Mouse (Mus musculus) T-helper 1 cell (primary cell): ENCODE measurements around the gene Ston1.

Source experiments
- in situ Hi-C: fragments of 300-600 bp; cut with MboI, MseI; formaldehyde crosslinking; loops from one replicate; pipeline ENCODE4 v1.15.1; 2025; ENCODE audit warnings: high pct_unique_total_duplicates

The Ston1 gene

GRCm38 (mm10) chr17:88587371-88587770 lies 10.1 kb upstream of the Ston1 start:
- in situ Hi-C loops, result no loop called here

DNA sequence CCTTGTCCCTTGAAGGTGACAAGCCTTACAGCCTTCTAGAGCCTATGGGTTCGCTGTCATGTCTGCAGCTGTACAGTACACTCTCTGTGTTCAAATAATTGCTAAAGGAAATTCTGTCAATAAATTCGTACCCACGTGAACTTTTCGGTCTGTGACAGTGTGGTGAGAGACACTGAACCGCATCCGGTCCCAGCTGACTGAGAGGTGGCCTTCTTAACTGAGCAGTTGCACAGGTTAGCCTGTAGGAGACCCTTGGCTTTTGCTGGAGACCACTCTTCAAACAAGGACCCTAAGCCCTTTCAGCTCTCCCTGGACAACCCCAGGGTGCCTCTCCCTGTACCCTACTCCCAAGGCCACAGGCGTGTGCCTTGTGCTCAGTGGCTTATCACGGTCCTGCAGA lies 9.3 kb upstream of the Ston1 start:
- in situ Hi-C loops, result no loop called here

DNA sequence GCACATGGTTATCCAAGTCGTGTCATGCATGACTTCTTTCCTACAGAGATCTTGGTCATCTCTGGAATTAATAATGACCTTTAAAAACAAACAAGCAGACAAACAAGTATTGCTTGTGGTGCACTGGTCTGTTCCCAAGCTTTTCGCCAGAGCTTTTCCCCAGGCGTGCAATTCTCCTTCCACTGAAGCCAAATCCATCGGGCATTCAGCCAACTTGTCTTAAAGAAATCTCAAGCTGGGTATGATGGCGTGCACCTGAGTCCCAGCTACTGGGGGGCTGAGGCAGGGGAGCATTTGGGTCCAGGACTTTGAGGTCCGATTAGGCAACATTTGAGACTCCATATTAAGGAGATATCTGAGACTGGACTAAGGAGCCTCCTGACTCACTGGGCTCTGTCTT lies 7.2 kb upstream of the Ston1 start:
- in situ Hi-C loops, result no loop called here

- in situ Hi-C loops, result no loop called here
Measured at GRCm38 (mm10) chr17:88595071-88595470, 2.4 kb upstream of the Ston1 start.

DNA sequence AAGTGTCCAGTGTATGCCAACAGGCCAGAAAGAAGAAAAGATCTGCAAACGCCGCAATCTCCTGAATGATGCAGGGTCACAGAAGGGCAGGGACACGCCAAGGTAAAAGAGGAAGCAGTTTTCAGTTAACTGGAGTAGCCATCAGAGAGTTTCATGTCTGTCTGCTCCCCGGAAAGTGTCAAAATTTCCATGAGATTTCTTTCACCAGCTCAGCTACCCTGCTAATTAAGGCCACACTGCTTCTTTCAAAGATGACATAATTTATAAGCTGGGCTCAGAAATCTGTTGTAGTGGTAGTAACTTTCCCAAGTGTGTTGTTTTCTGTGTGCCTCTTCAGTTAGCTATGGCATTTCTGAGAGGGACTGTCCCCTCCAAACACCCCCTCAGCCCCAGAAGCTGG lies 1.4 kb upstream of the Ston1 start:
- in situ Hi-C loops, result no loop called here

DNA sequence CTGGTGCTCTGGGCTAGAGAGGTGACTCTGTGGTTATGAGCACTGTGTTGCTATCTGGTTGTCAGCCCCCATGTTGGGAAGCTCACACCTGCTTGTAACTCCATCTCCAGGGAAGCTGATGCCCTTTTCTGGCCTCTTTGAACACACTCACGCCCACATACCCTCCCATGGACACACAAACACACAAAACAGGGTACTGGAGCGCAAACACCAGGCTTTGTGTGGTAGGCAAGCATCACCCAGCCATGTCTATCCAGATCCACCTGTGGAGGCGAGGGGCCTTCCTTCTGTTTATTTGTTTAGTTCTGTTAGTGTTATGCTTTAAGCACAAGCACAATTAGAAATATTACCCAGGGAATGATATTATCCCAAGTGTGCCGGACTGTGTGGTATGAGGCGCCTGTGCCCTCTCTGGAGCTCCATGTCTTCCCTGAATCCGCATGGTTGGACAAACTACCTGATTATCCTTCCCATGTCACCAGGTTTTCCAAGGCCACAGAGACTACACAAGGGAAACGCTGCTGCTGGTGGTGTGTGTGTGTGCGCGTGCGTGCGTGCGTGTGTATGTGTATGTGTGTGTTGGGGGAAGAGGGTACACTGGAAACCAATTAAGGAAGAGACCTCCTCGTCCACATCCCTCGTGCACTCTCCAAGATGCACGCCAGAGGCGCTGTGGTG lies 801 bp upstream of the Ston1 start:
- in situ Hi-C loops, result no loop called here

DNA sequence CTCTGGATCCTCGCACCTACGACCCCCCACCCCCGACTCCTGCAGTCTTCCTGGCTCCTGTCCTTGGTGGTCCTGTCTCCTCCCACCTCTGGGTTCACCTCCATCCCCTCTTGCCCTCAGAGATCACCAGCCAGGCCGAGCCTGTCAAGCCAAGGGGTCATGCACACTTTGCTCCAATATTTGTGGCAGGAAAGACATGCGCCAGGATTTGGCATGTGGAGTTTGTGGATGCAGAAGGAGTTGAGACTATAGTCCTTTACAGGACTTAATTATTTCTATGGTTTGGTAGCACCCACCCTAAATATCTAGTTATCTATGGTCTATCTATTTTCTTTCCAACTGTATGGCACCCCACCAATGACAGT lies 554 bp downstream of the Ston1 start:
- in situ Hi-C loops, result no loop called here

GRCm38 (mm10) chr17:88598570-88599368 lies 1.3 kb downstream of the Ston1 start:
- in situ Hi-C loops, result no loop called here

- in situ Hi-C loops, result no loop called here
Measured at GRCm38 (mm10) chr17:88600492-88601026, 3.1 kb downstream of the Ston1 start.

- in situ Hi-C loops, result no loop called here
Measured at GRCm38 (mm10) chr17:88603943-88604342, 6.5 kb downstream of the Ston1 start.

GRCm38 (mm10) chr17:88606056-88606455 lies 8.6 kb downstream of the Ston1 start:
- in situ Hi-C loops, result no loop called here

DNA sequence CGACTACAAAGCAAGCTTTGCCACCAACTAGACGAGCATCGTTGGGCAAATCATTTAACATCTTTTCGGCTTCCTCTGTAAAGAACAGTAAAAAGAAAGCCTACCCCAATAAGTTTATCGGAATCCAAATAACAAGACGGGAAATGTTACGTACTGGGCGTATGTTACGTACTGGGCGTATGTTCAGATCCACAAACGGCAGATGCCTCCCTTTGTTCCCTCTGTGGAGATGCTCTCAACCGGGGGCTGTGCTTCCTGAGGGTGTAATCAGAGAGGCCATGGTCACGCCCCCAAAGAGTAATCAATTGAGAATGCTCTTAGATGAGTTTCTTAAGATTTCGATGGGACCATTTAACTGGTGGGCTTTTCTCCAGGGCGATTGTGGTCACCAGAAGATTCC lies 11.9 kb downstream of the Ston1 start:
- in situ Hi-C loops, result no loop called here

- in situ Hi-C loops, result no loop called here
Measured at GRCm38 (mm10) chr17:88611057-88611456, 13.6 kb downstream of the Ston1 start.

DNA sequence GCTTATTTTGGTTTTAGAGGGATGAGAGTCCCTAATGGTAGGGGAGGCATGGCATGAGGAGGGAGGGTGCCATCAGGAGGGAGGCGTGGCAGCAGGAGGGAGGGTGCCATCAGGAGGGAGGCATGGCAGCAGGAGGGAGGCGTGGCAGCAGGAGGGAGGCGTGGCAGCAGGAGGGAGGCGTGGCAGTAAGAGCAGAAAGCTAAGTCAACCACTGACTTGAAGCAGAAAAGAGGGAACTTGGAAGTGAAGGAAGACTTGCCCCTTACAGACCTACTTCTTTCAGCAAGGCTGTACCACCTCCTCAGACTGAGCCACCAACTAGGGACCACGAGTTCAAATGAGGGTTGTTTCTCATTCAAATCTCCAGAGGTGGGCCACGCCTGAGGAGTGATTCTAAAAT lies 15.7 kb downstream of the Ston1 start:
- in situ Hi-C loops, result no loop called here

DNA sequence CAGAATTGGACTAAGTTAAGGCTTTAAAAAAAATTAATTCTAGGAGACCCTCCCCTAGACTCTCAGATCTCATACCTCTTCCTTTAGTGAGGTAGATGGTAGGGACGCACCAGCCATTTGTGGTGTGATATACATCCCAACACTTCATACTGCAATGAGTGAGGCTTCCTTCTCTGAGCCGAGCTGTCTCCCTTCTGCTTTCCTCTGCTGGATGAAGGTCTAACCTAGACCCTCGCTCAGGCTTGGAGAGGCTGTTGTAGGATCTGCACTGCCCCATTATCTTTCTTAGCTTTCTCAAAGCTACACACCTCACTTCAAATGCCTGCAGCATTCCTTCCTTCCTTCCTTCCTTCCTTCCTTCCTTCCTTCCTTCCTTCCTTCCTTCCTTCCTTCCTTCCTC lies 16.2 kb downstream of the Ston1 start:
- in situ Hi-C loops, result no loop called here

- in situ Hi-C loops, result no loop called here
Measured at GRCm38 (mm10) chr17:88614234-88614633, 16.8 kb downstream of the Ston1 start.

DNA sequence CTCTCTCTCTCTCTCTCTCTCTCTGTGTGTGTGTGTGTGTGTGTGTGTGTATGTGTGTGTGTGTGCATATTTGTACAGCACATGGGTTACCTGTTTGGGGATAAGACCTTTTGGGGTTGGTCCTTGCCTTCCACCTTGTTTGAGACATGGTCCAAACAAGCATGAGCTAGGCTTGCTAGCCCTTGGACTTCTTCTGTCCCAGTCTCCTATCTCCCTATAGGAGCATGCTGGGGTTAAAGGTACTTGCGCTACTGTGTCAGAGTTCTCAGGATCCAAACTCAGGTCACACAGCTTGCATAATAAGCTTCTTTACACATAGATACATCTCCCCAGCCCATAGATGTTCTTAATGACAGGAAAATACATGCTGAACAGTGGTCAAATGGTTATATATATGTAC lies 17.2 kb downstream of the Ston1 start:
- in situ Hi-C loops, result no loop called here

GRCm38 (mm10) chr17:88615492-88616155 lies 18.1 kb downstream of the Ston1 start:
- in situ Hi-C loops, result no loop called here

DNA sequence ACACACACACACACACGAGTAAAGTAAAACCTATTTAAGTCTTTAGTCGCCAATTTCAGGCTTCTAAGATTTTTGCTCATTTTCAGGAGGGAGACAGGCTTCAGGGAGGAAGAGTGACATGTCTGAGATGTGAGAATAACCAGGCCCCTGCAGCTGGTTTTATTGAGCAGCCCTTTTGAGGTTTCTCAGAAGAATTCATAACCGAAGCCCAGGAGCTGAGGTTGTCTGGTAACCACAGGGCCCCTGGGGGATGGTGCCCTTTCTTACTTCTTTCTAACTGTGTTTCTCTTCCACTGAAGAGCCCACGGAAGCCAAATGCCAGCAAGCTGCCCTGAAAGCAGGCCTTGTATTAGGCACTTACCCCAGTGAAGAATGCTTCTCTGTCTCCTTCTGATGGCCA lies 23.5 kb downstream of the Ston1 start:
- in situ Hi-C loops, result no loop called here

DNA sequence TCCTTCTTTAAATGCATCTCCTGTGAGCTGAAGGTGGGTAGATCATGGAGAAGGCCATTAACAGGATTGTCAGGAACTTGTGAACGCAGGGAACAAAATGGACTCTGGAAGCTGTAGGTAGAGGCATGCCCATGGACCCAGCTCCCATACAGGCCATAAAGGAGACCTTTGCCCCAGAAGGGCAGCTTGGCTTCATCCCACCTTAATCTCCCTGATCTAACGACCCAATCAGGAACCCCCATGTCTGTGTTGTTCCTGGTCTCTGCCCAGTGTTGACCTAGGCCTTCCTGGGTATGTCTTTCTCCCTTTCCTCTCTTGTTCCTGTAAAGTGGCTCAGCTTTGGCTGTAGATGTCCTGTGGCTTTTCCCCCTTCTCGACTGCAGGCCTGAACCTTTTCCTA lies 23.9 kb downstream of the Ston1 start:
- in situ Hi-C loops, result no loop called here

- in situ Hi-C loops, result no loop called here
Measured at GRCm38 (mm10) chr17:88622711-88623110, 25.2 kb downstream of the Ston1 start.

DNA sequence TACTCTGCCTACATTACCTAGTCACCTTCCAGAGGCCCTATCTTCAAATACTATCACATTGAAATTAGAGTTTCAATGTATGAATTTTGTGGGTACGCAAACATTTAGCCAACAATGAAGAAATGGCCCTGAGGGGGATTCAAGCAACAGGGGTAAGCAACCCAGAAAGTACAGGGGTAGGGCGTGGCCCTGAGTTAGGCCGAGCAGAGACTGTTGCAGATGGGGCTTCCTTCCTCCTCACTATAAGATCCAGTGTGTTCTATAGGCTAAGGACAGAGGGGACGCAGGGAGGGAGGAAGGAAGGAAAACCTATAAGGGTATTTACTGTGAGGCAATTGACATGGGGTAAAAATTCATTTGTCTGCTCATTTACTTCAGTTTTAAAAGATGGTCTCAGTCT lies 26.9 kb downstream of the Ston1 start:
- in situ Hi-C loops, result no loop called here

DNA sequence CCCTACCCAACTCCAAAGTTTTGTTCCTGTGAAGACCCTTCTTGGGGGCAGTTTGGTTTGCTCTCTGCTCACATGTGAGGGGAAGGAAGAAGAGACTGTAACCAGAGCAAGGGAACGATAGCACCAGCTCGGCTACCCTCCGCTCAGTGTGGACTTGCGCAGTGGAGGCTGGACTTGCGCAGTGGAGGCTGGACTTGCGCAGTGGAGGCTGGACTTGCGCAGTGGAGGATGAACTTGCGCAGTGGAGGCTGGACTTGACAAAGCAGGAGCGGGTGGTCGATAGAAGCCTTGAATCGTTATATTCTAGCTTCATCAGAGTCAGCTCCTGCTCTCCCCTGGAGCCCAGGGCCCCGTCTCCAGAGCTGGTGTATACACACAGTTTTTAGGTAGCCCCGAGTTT lies 27.9 kb downstream of the Ston1 start:
- in situ Hi-C loops, result no loop called here
